ENCODE assay signal across 9 mouse cellular contexts in genomic region chr10:14451811-14452210, GRCm38 (mm10).
DNase-seq lines count a peak whose midpoint lies in the region; ATAC-seq and TF ChIP-seq lines count a peak whose summit lies in the region.
"Had no signal": no experiment of that assay in that cellular context is flagged by ENCODE, and none has a peak within 500 bp of the region (broad histone marks: within the 10 kb centered on the region; RNA-seq: fewer than 3 reads in every experiment).

No protein-coding gene starts in this region.

- peak; percentile 83 for DNase-seq in kidney, postnatal 0 days (ENCODE audit: low spot score)
- no peak for DNase-seq in kidney, postnatal 25 days
- peak; percentile 20 for DNase-seq in A20 (ENCODE audit: low read depth, low spot score)
- peak; percentile 57 for DNase-seq in MN1 (ENCODE audit: low spot score)
- no peak for DNase-seq in natural killer cell, adult 2 months (ENCODE audit: low spot score in 2 of 2)

- no peaks in the 10 kb centered on the region for H3K27me3 ChIP-seq in kidney, postnatal 0 days (ENCODE audit: insufficient read depth, low read length)
- H3K27me3 ChIP-seq: stomach, embryonic 15.5 days had no signal

- 26% methylated on average over 3 of the region's 3 CpGs for WGBS in kidney, postnatal 0 days

- no peak overlapping the region for H3K4me3 ChIP-seq in kidney, postnatal 0 days (replicated peaks; ENCODE audit: low read depth, low read length)
- H3K4me3 ChIP-seq: heart, embryonic 10.5 days; stomach, embryonic 15.5 days had no signal

- H3K9me3 ChIP-seq in kidney, postnatal 0 days (replicated peaks; ENCODE audit: low read length), result no peaks in the 10 kb centered on the region
- H3K9me3 ChIP-seq: heart, embryonic 10.5 days; stomach, embryonic 15.5 days had no signal

- H3K4me2 ChIP-seq in kidney, postnatal 0 days (ENCODE audit: low read length), result no peak overlapping the region
- H3K4me2 ChIP-seq: stomach, embryonic 15.5 days had no signal

- ATAC-seq in kidney, postnatal 0 days (replicated peaks; ENCODE audit: low FRiP score, low read depth), result no peak
- 0 out of 2 replicates have a peak, but pooled peaks have one; percentile 49 for ATAC-seq in megakaryocyte, adult 5-6 weeks (ENCODE audit: poor library complexity, severe bottlenecking)
- ATAC-seq in erythroblast, adult 5-6 weeks (replicated peaks; ENCODE audit: low FRiP score, poor library complexity, severe bottlenecking), result no peak

- no peaks in the 10 kb centered on the region for H3K36me3 ChIP-seq in kidney, postnatal 0 days (ENCODE audit: insufficient read depth, low read length)
- H3K36me3 ChIP-seq: heart, embryonic 10.5 days; stomach, embryonic 15.5 days had no signal

- H3K4me1 ChIP-seq in kidney, postnatal 0 days (replicated peaks; ENCODE audit: insufficient read depth, low read length), result 0 out of 2 replicates have a peak, but pooled peaks cover 5% of the 10 kb centered on the region
- H3K4me1 ChIP-seq: heart, embryonic 10.5 days; stomach, embryonic 15.5 days had no signal

- H3K27ac ChIP-seq in kidney, postnatal 0 days, result no peak overlapping the region
- H3K27ac ChIP-seq: heart, embryonic 10.5 days; stomach, embryonic 15.5 days had no signal

- peak; percentile 64 for TF ChIP-seq CTCF in kidney, postnatal 0 days (IDR thresholded peaks at IDR 0.05; ENCODE audit: low read depth)

- no peak overlapping the region for H3K9ac ChIP-seq in kidney, postnatal 0 days (ENCODE audit: low read depth, low read length)
- H3K9ac ChIP-seq: stomach, embryonic 15.5 days had no signal

Comparison
In these comparisons a context has a peak if more than half of its experiments do, and no peak if none do; other contexts are left out.
1. DNase-seq: peak in kidney, postnatal 0 days (single experiment), A20 (single experiment) and MN1 (single experiment); none in kidney, postnatal 25 days (0 of 2) and natural killer cell, adult 2 months (0 of 2).